Mouse (Mus musculus) left cerebral cortex, adult 2 months (tissue): ENCODE measurements around the gene Galk1. TPM values are rescaled to one million over a fixed set of nuclear protein-coding genes. Genes with fewer than 3 reads are reported as not detected.
"Not testable (repeated sequence)": the region's sequence is repeated elsewhere in the genome, so short reads cannot be mapped to it uniquely, and the experiment has no call there.

ENCODE experiments used
- DNase-seq, 2 experiments: peaks; one replicate each; pipeline ENCODE4 v3.0.0; 2021 to 2022; ENCODE audit warnings: low spot score in 2 of 2, mixed read lengths in 1 of 2; ENCODE audit errors: extremely low spot score in 1 of 2
- H3K27ac ChIP-seq: fragments of 200-600 bp; 2 replicates; pipeline ENCODE4 v1.8.1; 2022
- H3K4me3 ChIP-seq: fragments of 200-600 bp; 2 replicates; pipeline ENCODE4 v1.8.1; 2022
- CTCF ChIP-seq: fragments of 200-600 bp; IDR thresholded peaks from 2 replicates; pipeline ENCODE4 v1.8.1; 2022; ENCODE audit warnings: antibody characterized with exemption, mild to moderate bottlenecking, moderate library complexity
- intact Hi-C: fragments of 180-260 bp; cut with DNase I; formaldehyde crosslinking; loops from one replicate; pipeline ENCODE4 v1.15.1; 2025
- total RNA-seq, 2 experiments: library from RNA; stranded (reverse); gene quantifications; 2 replicates each; pipeline ENCODE4 v1.2.3; 2021

Galk1 gene
- total RNA-seq, 2 experiments from 2014 or later, result 13.3 to 13.9 TPM

GRCm38 (mm10) chr11:116020519-116020922 lies 8.0 kb upstream of the Galk1 start:
- intact Hi-C loops, result loop anchor here (5.0 kb wide), 1 partner anchor 112 kb away; the partner anchor contains the start of gene Trim65

GRCm38 (mm10) chr11:116019976-116020411 lies 7.5 kb upstream of the Galk1 start:
- TF ChIP-seq CTCF, result no peak
- H3K4me3 ChIP-seq, result no peak overlapping the region
- intact Hi-C loops, result loop anchor here (5.0 kb wide), 1 partner anchor 112 kb away; the partner anchor contains the start of gene Trim65
- H3K27ac ChIP-seq, result no peak overlapping the region
- no peak for DNase-seq

More at GRCm38 (mm10) chr11:116020519-116020922, 8.0 kb upstream of the Galk1 start:
- H3K27ac ChIP-seq, result no peak overlapping the region
- TF ChIP-seq CTCF, result peak; percentile 41
- no peak for DNase-seq
- no peak overlapping the region for H3K4me3 ChIP-seq

DNA sequence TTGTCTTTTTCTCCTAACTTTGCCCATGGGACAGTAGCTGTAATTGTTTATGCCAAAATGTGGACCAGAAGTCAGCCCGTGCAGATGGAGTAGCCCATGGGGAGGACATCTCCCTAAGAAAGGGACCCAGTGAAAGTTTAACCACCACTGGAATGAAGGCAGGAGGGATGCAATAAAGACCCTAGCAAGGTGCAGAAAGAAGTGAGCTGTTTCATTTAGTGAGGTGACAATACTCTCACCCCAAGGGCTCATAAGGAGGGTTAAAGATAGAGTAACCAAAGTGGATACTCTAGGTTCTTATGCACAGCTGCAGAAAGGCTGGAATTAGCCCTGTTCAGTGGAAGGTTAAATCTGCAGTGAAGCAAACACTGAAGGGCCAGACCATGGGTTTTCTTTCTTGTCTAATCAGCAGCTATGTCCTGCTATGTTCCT lies 6.9 kb upstream of the Galk1 start:
- no peak overlapping the region for H3K4me3 ChIP-seq
- intact Hi-C loops, result no loop called here
- no peak for TF ChIP-seq CTCF
- DNase-seq, result no peak
- H3K27ac ChIP-seq, result no peak overlapping the region

GRCm38 (mm10) chr11:116018867-116019266 lies 6.3 kb upstream of the Galk1 start:
- intact Hi-C loops, H3K4me3 ChIP-seq, DNase-seq, H3K27ac ChIP-seq: not testable (repeated sequence)

- no peak for DNase-seq
- intact Hi-C loops, result no loop called here
- no peak overlapping the region for H3K27ac ChIP-seq
- peak; percentile 47 for TF ChIP-seq CTCF
- no peak overlapping the region for H3K4me3 ChIP-seq
These were observed 5.6 kb upstream of the Galk1 start for GRCm38 (mm10) chr11:116018106-116018505.

GRCm38 (mm10) chr11:116014821-116015220 lies 2.3 kb upstream of the Galk1 start:
- Histone ChIP-seq H3K4me3 (no peak overlapping the region), H3K27ac (no peak overlapping the region)
- intact Hi-C loops, result no loop called here
- TF ChIP-seq CTCF, result no peak
- DNase-seq, result no peak

DNA sequence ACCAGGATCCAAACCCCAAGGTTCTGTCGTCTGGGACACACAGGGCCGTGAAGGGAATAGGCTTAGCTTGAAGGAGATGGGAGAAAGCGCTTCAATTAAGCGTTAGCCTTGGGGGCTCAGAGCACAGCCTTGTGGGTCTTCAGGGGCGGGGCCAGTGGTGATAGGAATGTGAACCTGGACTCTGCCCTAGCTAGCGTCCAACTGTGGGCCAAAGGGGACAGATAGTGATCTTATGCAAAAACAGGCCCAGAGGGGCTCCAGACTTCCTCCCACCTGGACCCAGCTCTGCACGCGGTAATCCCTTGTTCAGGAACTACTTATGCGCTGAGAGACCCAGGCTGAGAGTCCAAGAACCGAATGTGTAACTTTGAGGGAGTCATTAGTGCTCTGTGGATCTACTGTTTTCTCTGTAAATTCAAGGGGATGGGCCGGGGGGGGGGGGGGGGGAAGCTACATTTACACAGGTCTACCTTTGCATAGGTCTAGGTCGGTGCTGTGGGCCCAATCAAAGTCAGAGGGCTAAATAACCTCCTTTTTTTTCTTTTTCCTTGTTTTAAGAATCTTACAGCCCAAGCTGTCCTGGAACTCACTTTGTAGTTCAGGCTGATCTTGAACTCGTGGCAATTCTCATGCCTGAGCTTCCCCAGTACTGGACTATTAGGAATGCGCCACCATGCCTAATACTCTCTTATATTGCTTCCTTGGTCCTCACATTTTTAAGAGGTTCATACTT lies 824 bp downstream of the Galk1 start:
- intact Hi-C loops, result no loop called here
- Histone ChIP-seq H3K27ac (no peak overlapping the region; the same call in 1 of the 2 replicates), H3K4me3 (peak overlapping the region; percentile 76)
- no peak for TF ChIP-seq CTCF
- DNase-seq, result no peak

DNA sequence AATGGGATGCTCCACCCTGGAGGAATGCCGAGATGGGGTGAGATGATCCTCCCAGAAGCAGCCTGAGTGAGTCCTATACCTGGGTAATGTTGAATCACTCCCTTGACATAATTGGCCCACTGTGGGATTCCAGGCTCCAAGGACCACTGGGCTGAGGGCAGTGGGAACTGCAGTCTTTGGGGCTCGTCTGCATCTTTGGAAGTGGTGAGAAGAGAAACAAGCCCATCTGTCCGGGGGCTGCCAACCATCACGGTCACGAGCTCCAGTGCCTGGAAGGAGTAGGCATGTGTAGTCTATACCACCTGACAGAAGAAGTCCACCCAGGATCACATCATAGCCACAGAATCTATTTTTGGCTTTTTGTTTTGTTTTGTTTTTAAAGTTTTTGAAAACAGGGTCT lies 1.6 kb downstream of the Galk1 start:
- TF ChIP-seq CTCF, result no peak
- intact Hi-C loops, result no loop called here
- Histone ChIP-seq H3K4me3 (no peak overlapping the region), H3K27ac (no peak overlapping the region)
- no peak for DNase-seq

DNA sequence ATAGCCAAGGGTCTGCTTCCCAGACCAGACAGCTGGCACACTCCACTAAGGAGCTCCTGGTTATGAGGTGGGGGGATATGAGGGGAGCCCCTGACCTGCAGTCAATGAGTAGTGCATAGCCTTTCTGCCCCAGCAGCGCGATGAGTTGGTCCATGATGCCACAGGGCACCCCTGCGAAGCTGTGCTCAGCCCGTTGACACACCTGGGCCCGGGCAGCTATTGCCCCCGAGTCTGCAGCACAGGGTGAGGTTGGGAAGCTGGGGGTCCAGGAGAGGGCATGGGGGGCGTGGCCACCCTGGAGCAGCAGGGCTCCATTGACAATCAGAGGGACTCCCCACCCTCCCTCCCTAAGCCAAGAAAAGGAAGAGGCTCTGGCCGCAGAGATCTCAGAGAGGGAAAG lies 2.4 kb downstream of the Galk1 start:
- no peak overlapping the region for H3K27ac ChIP-seq
- no peak for DNase-seq
- intact Hi-C loops, result no loop called here
- no peak overlapping the region for H3K4me3 ChIP-seq
- TF ChIP-seq CTCF, result no peak

- Histone ChIP-seq H3K27ac (no peak overlapping the region), H3K4me3 (no peak overlapping the region)
- DNase-seq, result no peak
- intact Hi-C loops, result loop anchor here (10.0 kb wide), 1 partner anchor 285 kb away; no protein-coding TSS in a partner anchor
- TF ChIP-seq CTCF, result no peak
These were observed 2.9 kb downstream of the Galk1 start for GRCm38 (mm10) chr11:116009661-116010060.

GRCm38 (mm10) chr11:116008832-116009375 lies 3.6 kb downstream of the Galk1 start:
- intact Hi-C loops, result loop anchor here (10.0 kb wide), 1 partner anchor 284 kb away; no protein-coding TSS in a partner anchor
- no peak overlapping the region for H3K27ac ChIP-seq
- TF ChIP-seq CTCF, result no peak
- no peak for DNase-seq
- no peak overlapping the region for H3K4me3 ChIP-seq

DNA sequence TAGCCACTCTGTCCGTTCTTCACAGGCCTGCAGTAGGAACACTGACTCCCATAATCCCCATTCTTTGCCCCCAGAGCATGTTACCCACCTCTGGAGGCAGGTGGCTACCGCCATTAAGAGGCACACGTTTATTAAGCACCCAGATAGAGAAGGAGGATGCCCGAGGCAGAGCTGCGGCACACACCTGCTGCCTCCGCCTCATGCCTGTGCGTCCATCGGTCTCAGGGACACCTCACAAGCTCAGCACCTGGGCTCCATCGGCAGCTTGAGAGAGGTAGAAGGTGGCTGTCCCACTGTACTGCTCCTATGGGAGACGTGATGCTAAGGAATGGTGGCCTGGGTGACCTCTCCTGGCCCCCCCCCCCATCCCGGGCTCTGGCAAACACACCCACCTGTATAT lies 4.1 kb downstream of the Galk1 start:
- Histone ChIP-seq H3K27ac (no peak overlapping the region), H3K4me3 (no peak overlapping the region)
- DNase-seq, result no peak
- TF ChIP-seq CTCF, result no peak
- intact Hi-C loops, result loop anchor here (10.0 kb wide), 1 partner anchor 284 kb away; no protein-coding TSS in a partner anchor
